Mouse (Mus musculus) limb, embryonic 10.5 days (tissue): ENCODE data around the gene Camk2g. TPM values are rescaled to one million over a fixed set of nuclear protein-coding genes. Genes with fewer than 3 reads are reported as not detected.
A peak's percentile ranks its signal among the peaks of the same experiment; 100 is the strongest.

Experiments
- DNase-seq: peaks from one replicate; pipeline ENCODE4 v3.0.0-alpha.2; 2017; ENCODE audit warnings: low spot score
- H3K27ac ChIP-seq: fragments of 300-500 bp; sonication (generic); 2 replicates; pipeline ENCODE4 v1.5.1; 2016; ENCODE audit warnings: mild to moderate bottlenecking
- H3K27me3 ChIP-seq: fragments of 300-500 bp; sonication (generic); 2 replicates; pipeline ENCODE4 v1.6.1; 2016; ENCODE audit warnings: low read depth, mild to moderate bottlenecking; ENCODE audit not compliant: poor library complexity, severe bottlenecking
- H3K36me3 ChIP-seq: fragments of 300-500 bp; sonication (generic); 2 replicates; pipeline ENCODE4 v1.6.1; 2016; ENCODE audit warnings: mild to moderate bottlenecking, moderate library complexity
- H3K4me1 ChIP-seq: fragments of 300-500 bp; sonication (generic); 2 replicates; pipeline ENCODE4 v1.6.1; 2016
- H3K4me3 ChIP-seq: fragments of 300-500 bp; sonication (generic); 2 replicates; pipeline ENCODE4 v1.5.1; 2016; ENCODE audit warnings: mild to moderate bottlenecking, moderate library complexity
- H3K9me3 ChIP-seq: fragments of 300-500 bp; sonication (generic); replicated peaks from 2 replicates; pipeline ENCODE4 v1.6.1; 2016; ENCODE audit warnings: mild to moderate bottlenecking
- whole genome bisulfite sequencing: fragments of 180-500 bp; shearing (Covaris S2); methylation state at CpG from one replicate; pipeline ENCODE4 v1.1.7; 2016; 5-methylcytosine and 5-hydroxymethylcytosine counted together
- microRNA-seq: library from miRNA; unstranded; fragments of <30 nt; microRNA quantifications from one replicate; pipeline ENCODE4, GENCODE M21; 2017
- polyA plus RNA-seq: library from polyadenylated mRNA; unstranded; fragments of >200 nt; fragmentation: Nextera tagmentation; extraction: Ambion mirVana; gene quantifications from 2 replicates; pipeline ENCODE4 v1.2.1, GENCODE M21; 2016

Camk2g gene
- polyA plus RNA-seq, 1 experiment from 2014 or later = 57.6 TPM

DNA sequence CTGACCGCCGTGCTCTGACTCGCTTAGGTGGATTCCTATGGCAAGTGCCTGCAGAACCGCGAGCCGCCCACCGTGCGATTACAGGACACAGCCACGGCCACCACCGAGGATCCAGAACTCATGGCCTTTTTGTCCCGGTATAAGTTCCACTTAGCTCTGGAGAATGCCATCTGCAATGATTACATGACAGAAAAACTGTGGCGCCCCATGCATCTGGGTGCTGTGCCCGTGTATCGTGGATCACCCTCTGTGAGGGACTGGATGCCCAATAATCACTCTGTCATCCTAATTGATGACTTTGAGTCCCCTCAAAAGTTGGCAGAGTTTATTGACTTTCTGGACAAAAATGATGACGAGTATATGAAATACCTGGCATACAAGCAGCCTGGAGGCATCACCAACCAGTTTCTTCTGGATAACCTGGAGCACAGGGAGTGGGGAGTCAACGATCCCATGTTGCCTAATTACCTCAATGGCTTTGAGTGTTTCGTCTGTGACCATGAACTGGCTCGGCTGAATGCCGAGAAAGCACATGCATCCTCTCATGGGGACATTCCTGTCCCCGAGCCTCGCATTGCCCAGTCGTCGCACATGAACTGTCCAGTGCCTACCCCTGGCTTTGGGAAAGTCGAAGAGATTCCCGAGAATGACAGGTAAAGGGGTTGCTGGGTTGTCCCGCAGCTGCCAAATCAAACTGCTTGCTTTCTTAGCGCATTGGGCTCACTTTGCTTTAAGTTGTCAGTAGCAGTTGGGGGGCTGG is 97.9 kb downstream of the Camk2g start:
- DNase-seq = no peak
- Histone ChIP-seq H3K9me3 (no peaks in the 10 kb centered on the region), H3K27me3 (no peaks in the 10 kb centered on the region), H3K27ac (peak overlapping the region; percentile 96), H3K4me1 (peaks cover 37% of the 10 kb centered on the region), H3K36me3 (peaks cover 73% of the 10 kb centered on the region), H3K4me3 (peak overlapping the region; percentile 95)
- 19% methylated on average over 27 of the region's 27 CpGs for WGBS

DNA sequence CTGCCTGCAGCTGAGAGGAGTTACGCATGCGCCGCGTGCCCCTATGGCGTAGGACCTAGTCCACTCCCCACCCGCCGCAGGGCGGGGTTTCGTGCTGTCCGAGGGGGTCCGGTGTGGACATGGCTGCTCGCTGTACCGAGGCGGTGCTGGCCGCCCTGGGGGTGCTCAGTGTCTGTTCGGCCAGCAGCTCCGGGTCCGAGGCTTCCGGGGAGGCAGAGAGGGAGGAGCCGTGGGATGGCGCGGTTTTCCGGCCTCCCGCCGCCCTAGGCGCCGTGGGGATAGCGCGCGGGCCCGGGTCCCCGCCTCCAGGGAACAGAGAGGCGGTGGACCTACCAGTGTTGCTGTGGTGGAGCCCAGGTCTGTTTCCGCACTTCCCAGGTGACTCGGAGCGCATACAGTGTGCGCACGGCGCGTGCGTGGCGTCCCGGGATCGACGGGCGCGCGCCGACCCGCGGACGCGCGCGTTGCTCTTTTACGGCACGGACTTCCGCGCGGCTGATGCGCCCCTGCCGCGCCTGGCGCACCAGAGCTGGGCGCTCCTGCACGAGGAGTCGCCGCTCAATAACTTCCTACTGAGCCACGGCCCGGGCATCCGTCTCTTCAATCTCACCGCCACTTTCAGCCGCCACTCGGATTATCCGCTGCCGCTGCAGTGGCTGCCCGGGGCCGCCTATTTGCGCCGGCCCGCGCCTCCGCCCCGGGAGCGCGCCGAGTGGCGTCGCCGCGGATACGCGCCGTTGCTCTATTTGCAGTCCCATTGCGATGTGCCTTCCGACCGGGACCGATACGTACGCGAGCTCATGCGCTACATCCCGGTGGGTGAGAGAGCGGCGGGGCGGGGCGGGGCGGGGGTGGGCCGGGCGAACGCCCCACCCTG is 98.8 kb downstream of the Camk2g start, which contains the start of gene Fut11:
TSS of gene Fut11 (plus strand) at position 85 of the 877 bp plus-strand sequence.
- Histone ChIP-seq H3K27ac (peak within 1 kb of the TSS; percentile 96), H3K4me3 (peak within 1 kb of the TSS; percentile 95), H3K27me3 (no peaks in the 10 kb centered on the region), H3K36me3 (peaks cover 76% of the 10 kb centered on the region), H3K9me3 (no peaks in the 10 kb centered on the region), H3K4me1 (peaks cover 34% of the 10 kb centered on the region)
- peak; percentile 90 for DNase-seq
- under 1% methylated on average over 111 of the region's 111 CpGs for WGBS

GRCm38 (mm10) chr14:20694185-20694883 is 99.6 kb downstream of the Camk2g start:
- no peak for DNase-seq
- peak overlapping the region; percentile 96 for H3K27ac ChIP-seq
- no peaks in the 10 kb centered on the region for H3K27me3 ChIP-seq
- H3K4me3 ChIP-seq = peak overlapping the region; percentile 95
- peaks cover 78% of the 10 kb centered on the region for H3K36me3 ChIP-seq
- 49% methylated on average over 13 of the region's 13 CpGs for WGBS
- H3K4me1 ChIP-seq = peaks cover 34% of the 10 kb centered on the region
- H3K9me3 ChIP-seq = no peaks in the 10 kb centered on the region

- Histone ChIP-seq H3K4me1 (peaks cover 34% of the 10 kb centered on the region), H3K4me3 (no peak overlapping the region), H3K36me3 (peaks cover 78% of the 10 kb centered on the region), H3K27me3 (no peaks in the 10 kb centered on the region), H3K27ac (no peak overlapping the region), H3K9me3 (no peaks in the 10 kb centered on the region)
- DNase-seq = no peak
- 95% methylated on average over 10 of the region's 10 CpGs for WGBS
These were observed 100.2 kb downstream of the Camk2g start for GRCm38 (mm10) chr14:20693589-20694101.

- Histone ChIP-seq H3K27ac (no peak overlapping the region), H3K36me3 (peaks cover 85% of the 10 kb centered on the region), H3K4me3 (no peak overlapping the region), H3K27me3 (no peaks in the 10 kb centered on the region), H3K4me1 (peaks cover 23% of the 10 kb centered on the region), H3K9me3 (no peaks in the 10 kb centered on the region)
- WGBS = 88% methylated on average over 6 of the region's 6 CpGs
- DNase-seq = no peak
These were observed 102.1 kb downstream of the Camk2g start for GRCm38 (mm10) chr14:20691772-20692171.

DNA sequence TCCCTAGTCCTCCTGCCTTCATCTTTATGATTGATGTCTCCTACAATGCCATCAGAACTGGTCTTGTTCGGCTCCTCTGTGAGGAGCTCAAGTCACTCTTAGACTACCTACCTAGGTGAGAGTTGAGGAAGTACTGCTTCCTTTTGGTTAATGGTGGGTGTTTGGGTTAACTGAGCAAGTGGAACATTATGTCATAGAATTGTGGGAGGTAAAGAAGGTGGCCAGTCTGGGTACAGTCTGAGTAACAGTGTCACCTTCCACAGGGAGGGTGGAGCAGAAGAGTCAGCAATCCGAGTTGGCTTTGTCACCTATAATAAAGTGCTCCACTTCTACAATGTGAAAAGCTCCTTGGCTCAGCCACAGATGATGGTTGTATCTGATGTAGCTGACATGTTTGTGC is 104.9 kb downstream of the Camk2g start:
- no peaks in the 10 kb centered on the region for H3K27me3 ChIP-seq
- no peak overlapping the region for H3K27ac ChIP-seq
- 89% methylated on average over 2 of the region's 2 CpGs for WGBS
- peaks cover 100% of the 10 kb centered on the region for H3K36me3 ChIP-seq
- no peak for DNase-seq
- no peaks in the 10 kb centered on the region for H3K9me3 ChIP-seq
- H3K4me3 ChIP-seq = no peak overlapping the region
- peaks cover 2% of the 10 kb centered on the region for H3K4me1 ChIP-seq

DNA sequence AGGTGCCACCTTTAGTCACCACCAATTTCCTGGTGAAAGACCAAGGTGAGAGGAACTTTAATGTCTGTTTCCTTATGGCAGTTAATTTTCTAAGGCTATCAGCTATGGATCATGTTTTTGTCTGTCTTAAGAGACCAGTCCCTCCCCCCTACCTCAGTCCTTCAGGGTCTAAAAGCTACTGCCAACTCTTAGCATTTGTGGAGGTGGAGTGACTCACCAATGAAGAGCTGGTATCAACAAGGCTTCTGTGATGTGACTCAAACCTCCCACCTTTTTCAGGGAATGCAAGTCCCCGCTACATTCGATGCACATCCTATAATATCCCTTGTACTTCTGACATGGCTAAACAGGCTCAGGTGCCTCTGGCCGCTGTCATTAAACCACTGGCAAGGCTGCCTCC is 107.3 kb downstream of the Camk2g start:
- 95% methylated on average over 3 of the region's 3 CpGs for WGBS
- H3K27ac ChIP-seq = no peak overlapping the region
- H3K4me1 ChIP-seq = no peaks in the 10 kb centered on the region
- H3K4me3 ChIP-seq = no peak overlapping the region
- no peak for DNase-seq
- peaks cover 100% of the 10 kb centered on the region for H3K36me3 ChIP-seq
- H3K27me3 ChIP-seq = no peaks in the 10 kb centered on the region
- no peaks in the 10 kb centered on the region for H3K9me3 ChIP-seq

Small RNA genes within 50 kb of the gene (microRNA-seq; reads per million reads assigned to microRNA genes)
- not detected for gene Mir6946

Other genes with a start within 250 kb of the Camk2g start
- gene Ppp3cb, start 247.5 kb downstream of the Camk2g start, polyA plus RNA-seq = 35.7 and 43.2 TPM in 2 replicates
- 13.5 and 16.6 TPM in 2 replicates for gene Usp54, start 153.0 kb downstream of the Camk2g start, polyA plus RNA-seq
- gene Myoz1, start 137.5 kb downstream of the Camk2g start, polyA plus RNA-seq = 0.86 TPM in 1 of 2 replicates, not detected in the other
- gene Synpo2l, start 125.7 kb downstream of the Camk2g start, polyA plus RNA-seq = 0.51 and 1.9 TPM in 2 replicates
- gene Sec24c, start 119.8 kb downstream of the Camk2g start, polyA plus RNA-seq = 113 and 122 TPM in 2 replicates
- gene Fut11, start 99.1 kb downstream of the Camk2g start, polyA plus RNA-seq = 18.2 and 20.4 TPM in 2 replicates
- gene Chchd1, start 91.1 kb downstream of the Camk2g start, polyA plus RNA-seq = 238 and 280 TPM in 2 replicates
- gene Zswim8, start 86.5 kb downstream of the Camk2g start, polyA plus RNA-seq = 32.5 and 39.3 TPM in 2 replicates
- gene Ndst2, start 59.5 kb downstream of the Camk2g start, polyA plus RNA-seq = 27.9 and 29.2 TPM in 2 replicates
- 0.54 and 0.55 TPM in 2 replicates for gene Plau, start 42.6 kb upstream of the Camk2g start, polyA plus RNA-seq
- 38.2 and 42.4 TPM in 2 replicates for gene Vcl, start 135.3 kb upstream of the Camk2g start, polyA plus RNA-seq